ENCODE assay signal across 15 mouse cellular contexts in the genomic region with DNA sequence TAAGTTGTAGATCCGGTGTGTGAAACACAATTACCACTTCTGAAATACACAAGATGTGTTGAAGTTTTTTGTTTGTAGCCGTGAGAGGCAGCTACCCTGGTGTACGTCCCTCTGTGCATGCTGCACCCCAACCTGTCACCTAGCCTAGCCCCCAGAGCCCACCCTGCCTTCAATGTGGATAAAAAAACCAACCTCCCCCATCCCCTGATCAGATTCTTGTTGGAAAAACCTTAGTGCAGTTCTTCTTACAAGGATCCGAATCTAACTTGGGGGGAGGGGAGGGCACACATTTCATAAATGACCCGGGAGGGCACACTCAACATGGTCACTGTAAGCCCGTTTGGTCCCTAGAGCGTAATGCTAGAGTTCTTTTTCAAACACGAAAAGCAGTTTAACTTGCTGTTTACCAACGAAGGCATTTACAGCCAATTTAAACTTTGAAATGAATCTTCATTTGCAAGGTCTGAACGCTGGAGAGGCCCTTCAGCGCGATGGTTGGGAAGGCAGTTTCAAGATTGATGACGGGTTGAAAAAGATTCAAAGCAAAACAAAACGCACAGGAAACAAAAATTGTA. TPM values are rescaled to one million over a fixed set of nuclear protein-coding genes. Genes with fewer than 3 reads are reported as not detected.
DNase-seq lines count a peak whose midpoint lies in the region; ATAC-seq lines count a peak whose summit lies in the region.
"Had no signal": no experiment of that assay in that cellular context is flagged by ENCODE, and none has a peak within 500 bp of the region (broad histone marks: within the 10 kb centered on the region; RNA-seq: fewer than 3 reads in every experiment).

No protein-coding gene starts in this region.

- no peaks in the 10 kb centered on the region for H3K36me3 ChIP-seq in kidney, embryonic 15.5 days
- H3K36me3 ChIP-seq in forebrain, embryonic 10.5 days (replicated peaks), result no peaks in the 10 kb centered on the region
- no peaks in the 10 kb centered on the region for H3K36me3 ChIP-seq in limb, embryonic 13.5 days
- no peaks in the 10 kb centered on the region for H3K36me3 ChIP-seq in neural tube, embryonic 12.5 days
- H3K36me3 ChIP-seq: liver, embryonic 15.5 days had no signal

- 11% methylated on average over 14 of the region's 14 CpGs for WGBS in kidney, embryonic 15.5 days
- 7% methylated on average over 14 of the region's 14 CpGs for WGBS in forebrain, embryonic 10.5 days
- WGBS in limb, embryonic 13.5 days, result 6% methylated on average over 14 of the region's 14 CpGs
- WGBS in neural tube, embryonic 12.5 days, result 3% methylated on average over 14 of the region's 14 CpGs

- H3K9me3 ChIP-seq in kidney, embryonic 15.5 days (replicated peaks), result no peaks in the 10 kb centered on the region
- H3K9me3 ChIP-seq in forebrain, embryonic 10.5 days, result no peaks in the 10 kb centered on the region
- H3K9me3 ChIP-seq in limb, embryonic 13.5 days, result no peaks in the 10 kb centered on the region
- H3K9me3 ChIP-seq in neural tube, embryonic 12.5 days, result no peaks in the 10 kb centered on the region
- H3K9me3 ChIP-seq: liver, embryonic 15.5 days had no signal

- H3K9ac ChIP-seq in kidney, embryonic 15.5 days, result no peak overlapping the region
- 0 out of 2 replicates have a peak overlapping the region, but pooled peaks have one; percentile 51 for H3K9ac ChIP-seq in limb, embryonic 13.5 days
- H3K9ac ChIP-seq in neural tube, embryonic 12.5 days, result no peak overlapping the region
- H3K9ac ChIP-seq: liver, embryonic 15.5 days had no signal

- H3K4me2 ChIP-seq in kidney, embryonic 15.5 days, result peak overlapping the region; percentile 54
- H3K4me2 ChIP-seq in limb, embryonic 13.5 days (replicated peaks), result peak overlapping the region; percentile 58
- H3K4me2 ChIP-seq in neural tube, embryonic 12.5 days (replicated peaks), result peak overlapping the region; percentile 33
- H3K4me2 ChIP-seq: liver, embryonic 15.5 days had no signal

- ATAC-seq in kidney, embryonic 15.5 days (replicated peaks; ENCODE audit: low FRiP score), result no peak
- ATAC-seq in limb, embryonic 13.5 days (ENCODE audit: low FRiP score, low read depth), result no peak
- no peak for ATAC-seq in neural tube, embryonic 12.5 days (ENCODE audit: low FRiP score, low read depth)
- ATAC-seq: Patski had no signal

- H3K4me1 ChIP-seq in kidney, embryonic 15.5 days, result peaks cover 28% of the 10 kb centered on the region
- H3K4me1 ChIP-seq in forebrain, embryonic 10.5 days, result peaks cover 77% of the 10 kb centered on the region
- peaks cover 31% of the 10 kb centered on the region for H3K4me1 ChIP-seq in limb, embryonic 13.5 days
- H3K4me1 ChIP-seq in neural tube, embryonic 12.5 days, result 0 out of 2 replicates have a peak, but pooled peaks cover 7% of the 10 kb centered on the region
- H3K4me1 ChIP-seq: liver, embryonic 15.5 days had no signal

- no peak overlapping the region for H3K4me3 ChIP-seq in kidney, embryonic 15.5 days (replicated peaks)
- peak overlapping the region; percentile 47 for H3K4me3 ChIP-seq in forebrain, embryonic 10.5 days
- H3K4me3 ChIP-seq in limb, embryonic 13.5 days, result peak overlapping the region; percentile 31; the same call in 1 of the 2 replicates
- no peak overlapping the region for H3K4me3 ChIP-seq in neural tube, embryonic 12.5 days
- H3K4me3 ChIP-seq: liver, embryonic 15.5 days had no signal

- H3K27ac ChIP-seq in kidney, embryonic 15.5 days, result no peak overlapping the region
- H3K27ac ChIP-seq in forebrain, embryonic 10.5 days, result peak overlapping the region; percentile 89
- no peak overlapping the region for H3K27ac ChIP-seq in limb, embryonic 13.5 days
- no peak overlapping the region for H3K27ac ChIP-seq in neural tube, embryonic 12.5 days
- H3K27ac ChIP-seq: liver, embryonic 15.5 days; macrophage had no signal

- peaks cover 92% of the 10 kb centered on the region for H3K27me3 ChIP-seq in kidney, embryonic 15.5 days
- H3K27me3 ChIP-seq in forebrain, embryonic 10.5 days (ENCODE audit: poor library complexity, severe bottlenecking), result peaks cover 88% of the 10 kb centered on the region
- H3K27me3 ChIP-seq in limb, embryonic 13.5 days, result peaks cover 89% of the 10 kb centered on the region
- peaks cover 87% of the 10 kb centered on the region for H3K27me3 ChIP-seq in neural tube, embryonic 12.5 days (replicated peaks)
- H3K27me3 ChIP-seq: Patski had no signal

- DNase-seq in kidney, adult 11 months, result no peak
- no peak for DNase-seq in forebrain, embryonic 10.5 days (ENCODE audit: extremely low spot score, low spot score)
- no peak for DNase-seq in testis, postnatal 14 days (ENCODE audit: low spot score)
- DNase-seq in MN1 (ENCODE audit: low spot score), result no peak
- DNase-seq: adrenal gland, adult 2 months; cerebellum, postnatal 25 days; heart, adult 11 months; kidney, adult 2 months; thymus, postnatal 4 days had no signal

RNA-seq across cellular contexts. Expression of gene Emx2, which starts 7.5 kb away (rescaled TPM):
- polyA plus RNA-seq in kidney, embryonic 15.5 days (2015; fragmentation: Nextera tagmentation; extraction: Ambion mirVana), result 38.8 TPM in 2 replicates
- 44.1 and 48.1 TPM in 2 replicates for polyA plus RNA-seq in forebrain, embryonic 10.5 days (2016; fragmentation: Nextera tagmentation; extraction: Ambion mirVana)
- polyA plus RNA-seq in limb, embryonic 13.5 days (2015; fragmentation: Nextera tagmentation; extraction: Ambion mirVana), result 18.7 and 18.9 TPM in 2 replicates
- polyA plus RNA-seq in neural tube, embryonic 12.5 days (2016; fragmentation: Nextera tagmentation; extraction: Ambion mirVana), result 0.54 and 2.1 TPM in 2 replicates
- polyA plus RNA-seq: macrophage had no signal

Comparison
In these comparisons a context has a peak if more than half of its experiments do, and no peak if none do; other contexts are left out.
1. H3K4me3 ChIP-seq: peak in forebrain, embryonic 10.5 days (single experiment) and limb, embryonic 13.5 days (single experiment); none in kidney, embryonic 15.5 days (single experiment) and neural tube, embryonic 12.5 days (single experiment).
2. Peak in every context shown above with its lines, with median percentiles within 50 percentile points of each other: H3K4me2 ChIP-seq.